Mouse (Mus musculus): ENCODE results near the gene Actbl2. TPM values are rescaled to one million over a fixed set of nuclear protein-coding genes. Genes with fewer than 3 reads are reported as not detected.

Gene Actbl2
- total RNA-seq, 2 experiments from 2014 or later: not detected

DNA sequence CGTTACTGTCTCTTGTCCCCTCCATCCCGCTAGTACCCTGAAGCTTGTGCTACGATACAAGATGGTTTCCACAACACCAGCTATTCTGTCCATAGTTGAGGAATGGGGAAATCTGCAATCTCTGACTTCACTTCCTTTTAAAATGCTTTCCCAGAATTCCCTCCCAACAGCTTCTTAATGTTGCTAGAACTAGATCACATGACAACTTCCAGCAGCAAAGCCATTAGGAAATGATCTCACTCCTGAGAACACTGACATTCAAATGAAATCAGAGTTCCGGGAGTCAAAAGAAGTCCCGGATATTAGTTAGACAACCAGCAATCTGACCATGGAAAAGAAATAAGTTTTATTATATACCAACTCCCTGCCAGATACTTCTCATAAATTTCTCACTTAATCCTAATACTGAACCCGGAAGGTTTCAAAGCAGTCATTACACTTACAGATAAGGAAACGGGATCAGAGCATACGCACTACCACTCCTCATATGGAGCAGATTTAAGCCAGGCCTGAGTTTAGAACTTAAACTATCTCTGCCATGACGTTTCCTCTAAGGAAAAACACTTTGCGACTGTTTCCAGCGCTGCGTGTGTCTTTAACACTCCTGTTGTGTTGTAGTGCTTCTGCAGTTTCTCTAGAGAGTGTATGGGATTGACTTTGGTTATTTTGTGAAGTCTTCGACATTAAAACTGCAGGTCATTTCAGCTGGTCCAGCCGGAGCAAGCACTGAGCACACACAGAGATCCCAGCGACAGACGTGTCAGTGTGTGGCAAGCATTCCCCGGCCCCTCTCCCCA is 36.5 kb downstream of the Actbl2 start:
- Histone ChIP-seq H3K27ac (peak overlapping the region; percentile 72), H3K4me3 (no peak overlapping the region)
- DNase-seq (ENCODE audit: low spot score in 2 of 2): no peak
- TF ChIP-seq CTCF (conservative IDR thresholded peaks at IDR 0.05): no peak

DNA sequence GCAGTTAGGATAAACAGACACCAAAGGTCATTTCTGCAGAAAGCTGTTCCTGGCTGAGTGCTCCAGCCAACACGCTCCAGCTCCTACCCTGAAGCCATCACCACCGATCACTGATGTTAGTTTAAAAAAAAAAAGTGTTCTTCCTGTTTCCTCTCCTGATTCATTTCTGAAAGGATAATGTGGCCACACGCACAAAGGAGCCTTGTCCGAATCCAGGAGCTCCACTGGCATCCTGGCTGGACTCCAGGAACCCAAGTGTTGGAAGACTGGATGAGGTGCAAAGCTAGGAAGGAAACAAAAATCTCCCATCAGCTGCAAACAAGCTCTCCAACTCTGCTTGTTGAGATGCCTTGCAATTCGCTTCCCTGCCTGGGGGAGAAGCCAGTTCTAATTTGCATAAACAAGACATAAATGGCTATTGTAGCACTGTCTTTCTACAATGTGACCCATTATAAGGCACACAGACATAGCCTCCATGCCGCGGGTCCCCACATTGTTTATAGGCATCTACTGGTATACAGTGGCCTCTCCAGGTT is 37.2 kb downstream of the Actbl2 start:
- Histone ChIP-seq H3K27ac (peak overlapping the region; percentile 72), H3K4me3 (no peak overlapping the region)
- DNase-seq (ENCODE audit: low spot score in 2 of 2): peak; percentile 60 to 74
- peak; percentile 48 for TF ChIP-seq CTCF (conservative IDR thresholded peaks at IDR 0.05)

DNA sequence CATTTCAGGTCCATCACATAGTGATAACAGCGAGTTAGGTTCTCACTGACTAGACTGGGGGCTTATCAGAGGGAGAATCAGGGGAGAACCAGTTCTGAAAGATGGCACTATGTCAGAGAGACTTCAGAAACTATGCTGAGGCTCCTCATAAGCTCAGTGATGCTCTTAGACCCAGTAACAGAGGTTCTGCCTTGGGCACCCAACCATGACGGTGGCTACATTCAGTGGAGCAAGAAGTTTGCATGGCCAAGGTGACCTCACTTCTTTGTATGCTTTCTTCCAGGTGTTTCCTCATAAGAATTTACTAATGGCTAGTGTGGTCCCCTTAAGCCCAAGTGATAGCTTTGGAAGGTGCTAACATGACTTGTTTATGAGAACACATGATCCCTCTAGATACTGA is 38.7 kb downstream of the Actbl2 start:
- H3K27ac ChIP-seq: no peak overlapping the region
- TF ChIP-seq CTCF (conservative IDR thresholded peaks at IDR 0.05): no peak
- no peak for DNase-seq (ENCODE audit: low spot score in 2 of 2)
- no peak overlapping the region for H3K4me3 ChIP-seq

DNA sequence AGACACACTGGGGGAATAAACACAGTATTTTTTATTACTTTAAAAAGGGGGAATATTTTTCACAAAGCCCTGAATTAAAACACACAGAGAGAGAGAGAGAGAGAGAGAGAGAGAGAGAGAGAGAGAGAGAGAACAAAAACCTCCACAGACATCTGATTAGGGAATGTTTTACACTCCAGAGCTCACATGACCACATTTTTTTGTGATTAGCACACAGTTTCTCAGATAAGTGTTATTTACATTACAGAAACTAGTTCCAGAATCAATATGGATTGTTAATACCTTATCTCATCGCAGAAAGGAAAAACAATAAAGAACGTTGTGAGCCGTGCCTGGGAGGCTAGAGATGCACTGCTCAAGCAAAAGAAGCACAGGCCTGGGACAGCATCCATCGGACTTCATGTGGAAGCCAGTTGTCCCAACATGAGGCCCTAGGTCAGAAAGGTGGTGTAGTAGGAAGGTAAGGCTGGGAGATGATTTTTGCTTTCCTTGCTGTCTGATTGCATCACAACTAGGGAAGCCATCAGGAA is 40.2 kb downstream of the Actbl2 start:
- Histone ChIP-seq H3K4me3 (no peak overlapping the region), H3K27ac (no peak overlapping the region)
- DNase-seq (ENCODE audit: low spot score in 2 of 2): no peak
- TF ChIP-seq CTCF (conservative IDR thresholded peaks at IDR 0.05): no peak

DNA sequence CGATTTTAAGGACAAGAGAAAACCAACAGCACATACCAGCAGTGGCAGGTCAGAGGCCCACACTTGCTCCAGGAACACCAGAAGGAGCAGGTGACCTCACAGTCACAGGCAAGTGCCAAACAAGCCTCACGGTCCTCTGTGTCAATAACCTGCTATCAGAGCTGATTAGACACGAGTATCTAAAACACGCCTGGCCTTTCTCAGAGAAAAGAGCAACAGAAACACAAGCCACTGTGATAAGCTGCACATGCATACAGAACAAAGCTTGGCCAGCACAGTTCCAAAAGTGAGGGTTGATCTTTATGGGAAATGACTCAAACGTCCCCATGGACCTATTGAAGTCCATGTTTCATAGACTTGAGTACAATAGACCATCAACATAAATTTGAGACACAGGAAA is 41.2 kb downstream of the Actbl2 start:
- H3K4me3 ChIP-seq: no peak overlapping the region
- TF ChIP-seq CTCF (conservative IDR thresholded peaks at IDR 0.05): no peak
- no peak overlapping the region for H3K27ac ChIP-seq
- DNase-seq (ENCODE audit: low spot score in 2 of 2): no peak

DNA sequence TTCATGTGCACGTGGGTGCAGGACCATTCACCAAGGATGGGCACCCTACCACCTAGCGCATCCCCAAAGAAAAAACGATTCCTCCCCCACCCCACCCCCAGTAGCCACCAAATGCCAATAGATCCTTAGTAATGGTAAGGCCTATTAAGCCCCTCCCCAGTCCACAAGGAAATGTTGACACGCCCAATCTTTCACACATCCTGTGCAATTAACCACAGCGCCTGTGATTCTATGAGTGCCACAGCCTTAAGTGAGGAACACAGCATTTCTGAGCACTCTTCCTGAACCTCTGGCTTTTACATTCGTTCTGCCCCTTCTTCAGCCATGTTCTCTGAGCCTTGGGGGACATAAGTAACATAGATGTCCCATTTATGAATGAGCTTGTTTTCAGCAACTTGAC is 42.8 kb downstream of the Actbl2 start:
- Histone ChIP-seq H3K4me3 (no peak overlapping the region), H3K27ac (no peak overlapping the region)
- no peak for DNase-seq (ENCODE audit: low spot score in 2 of 2)
- TF ChIP-seq CTCF (conservative IDR thresholded peaks at IDR 0.05): no peak

DNA sequence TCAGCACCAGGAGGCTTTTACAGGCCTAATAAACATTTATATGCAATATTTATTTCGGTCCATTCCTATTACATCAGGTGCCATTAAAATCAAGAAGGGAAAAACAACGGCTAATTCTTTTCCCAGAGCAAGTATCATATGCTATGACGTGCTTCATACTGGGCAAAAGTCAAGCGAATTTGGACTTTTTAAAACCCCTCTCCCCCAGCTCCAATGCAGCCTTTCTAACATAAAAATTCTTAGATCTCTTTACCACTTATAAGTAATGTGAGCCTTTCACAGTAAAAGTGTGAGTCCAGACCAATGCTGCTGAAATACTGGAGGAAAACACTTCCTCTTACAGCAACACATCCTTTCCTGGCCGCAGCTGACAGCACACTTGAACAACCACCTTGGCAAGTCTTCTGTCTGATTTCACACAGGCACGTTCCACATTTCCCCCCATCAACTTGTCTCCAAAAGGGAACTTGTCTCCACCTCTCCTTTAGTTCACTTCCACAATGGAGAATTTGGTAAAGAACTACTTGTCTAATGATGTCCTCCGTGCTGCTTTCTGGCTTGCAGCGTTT is 44.4 kb downstream of the Actbl2 start:
- DNase-seq (ENCODE audit: low spot score in 2 of 2): no peak
- no peak overlapping the region for H3K4me3 ChIP-seq
- no peak for TF ChIP-seq CTCF (conservative IDR thresholded peaks at IDR 0.05)
- no peak overlapping the region for H3K27ac ChIP-seq

DNA sequence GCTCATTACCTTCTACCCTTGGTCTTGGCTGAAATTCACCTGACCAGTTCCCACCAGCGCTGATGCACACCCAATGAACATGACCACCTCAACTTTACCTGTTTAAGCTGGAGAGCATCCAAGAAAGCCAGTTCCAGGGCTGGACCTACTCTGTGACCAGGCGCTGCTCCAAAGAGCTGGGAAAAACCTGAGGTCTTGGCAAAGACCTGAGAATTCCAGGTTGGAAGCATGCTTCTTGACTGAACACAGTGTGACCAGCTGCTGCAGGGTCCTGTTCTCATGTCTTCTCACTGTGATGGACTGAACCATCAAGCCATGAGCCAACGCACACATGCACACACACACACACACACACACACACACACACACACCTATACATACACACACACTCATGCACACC is 46.0 kb downstream of the Actbl2 start:
- DNase-seq (ENCODE audit: low spot score in 2 of 2): no peak
- peak overlapping the region; percentile 85 for H3K27ac ChIP-seq
- H3K4me3 ChIP-seq: no peak overlapping the region
- TF ChIP-seq CTCF (conservative IDR thresholded peaks at IDR 0.05): no peak

DNA sequence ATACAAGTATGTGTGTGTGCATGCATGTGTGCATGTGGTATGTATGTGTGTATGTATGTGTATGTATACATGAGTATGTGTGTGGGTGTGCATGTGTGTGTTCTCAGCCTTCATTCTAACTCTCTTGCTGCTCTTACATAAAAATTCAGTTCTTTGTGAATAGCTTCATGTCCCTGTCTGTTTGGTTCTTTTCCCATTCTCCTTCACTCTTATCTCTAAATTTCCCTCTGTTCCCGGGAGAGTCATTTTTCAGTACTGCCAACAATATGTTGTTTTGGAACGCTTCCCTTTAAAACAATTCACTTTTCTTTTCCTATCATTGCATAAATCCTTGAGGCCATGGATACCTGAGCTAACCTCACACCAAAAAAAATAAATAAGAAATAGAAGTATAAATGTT is 46.6 kb downstream of the Actbl2 start:
- Histone ChIP-seq H3K4me3 (no peak overlapping the region), H3K27ac (peak overlapping the region; percentile 85)
- DNase-seq (ENCODE audit: low spot score in 2 of 2): peak in 1 of 2 experiments; percentile 36
- no peak for TF ChIP-seq CTCF (conservative IDR thresholded peaks at IDR 0.05)

DNA sequence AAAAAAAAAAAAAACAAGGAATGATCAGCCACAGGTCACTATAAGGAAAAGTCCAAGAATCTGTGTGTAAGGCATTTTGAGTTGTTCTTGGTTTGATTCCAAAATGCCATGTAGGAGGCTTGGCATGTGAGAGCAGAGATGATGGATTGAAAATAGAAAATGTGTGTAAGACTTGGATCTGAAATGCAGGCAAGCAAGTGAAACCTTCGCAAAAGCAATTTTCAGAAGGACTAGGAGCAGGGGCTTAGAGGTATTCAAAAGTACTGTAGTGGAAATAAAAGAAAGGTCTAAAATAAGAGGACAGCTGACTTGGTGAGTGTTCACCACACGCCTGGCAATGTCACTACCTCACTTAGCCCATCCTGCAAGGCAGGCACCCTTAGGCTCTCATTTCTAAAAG is 49.4 kb downstream of the Actbl2 start:
- Histone ChIP-seq H3K4me3 (no peak overlapping the region), H3K27ac (peak overlapping the region; percentile 64; the same call in 1 of the 2 replicates)
- no peak for TF ChIP-seq CTCF (conservative IDR thresholded peaks at IDR 0.05)
- no peak for DNase-seq (ENCODE audit: low spot score in 2 of 2)

DNA sequence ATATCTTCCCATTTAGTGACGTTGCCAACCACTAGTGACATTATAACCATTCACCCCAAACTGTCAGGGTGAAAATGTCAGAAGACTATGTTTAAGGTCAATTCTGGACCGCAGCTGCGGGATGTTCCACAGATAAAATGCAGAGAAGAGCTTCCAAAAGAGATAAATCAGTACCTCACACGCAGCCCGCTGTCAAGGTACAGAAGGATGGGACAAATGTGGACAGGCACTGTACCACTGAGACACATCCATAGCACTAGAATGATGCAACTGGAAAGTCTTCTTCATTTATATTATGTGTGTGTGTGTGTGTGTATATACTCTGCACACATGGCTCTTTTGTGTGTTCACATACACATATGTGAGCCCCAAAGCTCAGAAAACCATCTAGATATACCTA is 49.9 kb downstream of the Actbl2 start:
- TF ChIP-seq CTCF (conservative IDR thresholded peaks at IDR 0.05): no peak
- H3K27ac ChIP-seq: no peak overlapping the region
- DNase-seq (ENCODE audit: low spot score in 2 of 2): no peak
- no peak overlapping the region for H3K4me3 ChIP-seq

Other genes with a start within 250 kb of the Actbl2 start
- gene Gpbp1, start 235.1 kb downstream of the Actbl2 start, total RNA-seq (2021): 10 to 100 TPM; 93.4 to 95.9 TPM

Data from layer of hippocampus, adult 2 months (tissue).